Mouse (Mus musculus) adrenal gland, adult 8-10 months (tissue): ENCODE measurements around the gene Abhd10. TPM values are rescaled to one million over a fixed set of nuclear protein-coding genes. Genes with fewer than 3 reads are reported as not detected.

Source experiments
- DNase-seq: peaks from one replicate; pipeline ENCODE4 v3.0.0; 2022
- total RNA-seq, 4 experiments: library from RNA; stranded (reverse); gene quantifications; 2 replicates each; pipeline ENCODE4 v1.2.4; 2022

The Abhd10 gene
- total RNA-seq, 4 experiments from 2014 or later: 25.4 to 38.1 (median 27.0) TPM

DNA sequence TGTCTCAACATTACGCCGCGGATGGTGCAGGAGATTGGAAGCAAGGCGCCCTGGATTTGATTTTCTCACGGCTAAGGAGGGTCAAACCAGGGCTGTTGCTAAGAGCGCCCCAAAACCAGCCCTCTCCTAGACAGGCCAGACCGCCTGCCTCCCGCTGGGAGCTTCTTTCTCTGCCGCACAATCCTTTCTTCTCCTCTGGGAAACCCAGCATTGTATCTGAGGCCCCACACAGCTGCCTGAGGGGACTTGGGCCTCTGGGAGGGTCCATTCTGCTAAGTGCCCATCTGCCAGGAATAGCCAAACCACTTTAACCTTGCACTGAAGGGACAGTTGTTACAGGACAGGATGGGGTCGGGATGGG lies 18.0 kb downstream of the Abhd10 start:
- DNase-seq: no peak

DNA sequence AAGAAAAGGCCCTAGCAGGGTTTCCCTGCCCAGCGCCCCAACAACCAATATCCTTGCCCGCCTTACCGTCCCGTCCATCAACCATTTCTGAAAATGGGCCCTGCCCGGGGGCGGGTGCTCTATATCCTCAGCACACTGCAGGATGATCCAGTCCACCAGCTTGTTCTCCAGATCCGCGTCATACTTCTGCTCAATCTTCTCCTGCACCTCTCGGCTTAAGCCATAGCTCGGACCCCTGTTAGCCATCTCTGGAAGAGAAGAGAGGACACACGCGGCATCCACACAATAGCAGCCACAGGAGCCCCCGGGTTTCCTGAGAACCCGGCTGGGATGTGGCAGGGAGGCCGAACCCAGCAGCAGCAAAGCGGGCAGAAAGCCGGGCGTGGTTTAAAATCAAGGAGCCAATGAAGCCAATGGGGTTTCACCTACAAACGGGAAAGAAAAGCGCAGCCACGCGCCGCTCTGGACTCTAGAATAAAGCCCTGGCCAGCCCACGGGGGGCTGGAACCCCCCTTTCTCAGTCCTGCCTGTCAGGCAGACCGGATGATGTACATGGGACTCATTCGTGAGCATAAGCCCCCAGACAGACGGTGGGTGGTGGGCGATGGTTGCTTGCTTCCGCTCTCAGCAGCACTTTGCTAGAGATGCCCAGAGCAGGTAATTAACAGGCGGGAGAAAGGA lies 18.6 kb downstream of the Abhd10 start, which contains the start of gene Tagln3:
Gene Tagln3 (minus strand): TSS at position 548 of the 681 bp plus-strand sequence.
- no peak for DNase-seq

DNA sequence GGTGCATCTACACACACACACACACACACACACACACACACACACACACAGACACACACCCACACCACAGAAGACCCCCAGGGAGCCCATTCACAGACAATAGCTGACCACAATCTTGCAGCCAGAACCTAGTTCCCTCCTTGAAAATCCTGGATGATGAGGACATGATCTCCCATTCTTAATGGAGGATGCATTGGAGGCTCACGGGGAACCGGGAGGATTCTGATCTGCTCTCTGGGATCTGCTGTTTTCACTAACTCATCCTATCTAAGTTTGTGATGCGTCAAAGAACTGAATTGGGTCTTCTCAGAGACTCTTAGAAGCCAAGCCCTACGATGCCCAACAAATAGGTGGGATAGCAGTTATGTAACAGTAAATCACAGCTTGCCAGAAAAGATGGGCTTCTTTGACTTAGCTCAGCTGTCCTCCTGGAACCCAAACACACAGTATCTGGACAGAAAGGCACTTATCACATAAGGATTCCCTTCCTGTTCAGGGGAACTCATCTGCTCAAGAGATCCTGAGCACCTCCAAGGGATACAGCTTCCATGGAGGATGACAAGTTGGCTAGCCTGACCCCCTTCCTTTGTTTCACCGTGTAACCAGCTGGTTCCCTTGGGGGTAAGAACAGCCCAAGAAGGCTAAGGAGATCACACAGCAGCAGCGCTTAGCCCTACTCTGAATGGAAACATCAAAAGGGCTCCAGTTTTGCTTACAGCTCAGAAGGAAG lies 19.4 kb downstream of the Abhd10 start:
- no peak for DNase-seq

DNA sequence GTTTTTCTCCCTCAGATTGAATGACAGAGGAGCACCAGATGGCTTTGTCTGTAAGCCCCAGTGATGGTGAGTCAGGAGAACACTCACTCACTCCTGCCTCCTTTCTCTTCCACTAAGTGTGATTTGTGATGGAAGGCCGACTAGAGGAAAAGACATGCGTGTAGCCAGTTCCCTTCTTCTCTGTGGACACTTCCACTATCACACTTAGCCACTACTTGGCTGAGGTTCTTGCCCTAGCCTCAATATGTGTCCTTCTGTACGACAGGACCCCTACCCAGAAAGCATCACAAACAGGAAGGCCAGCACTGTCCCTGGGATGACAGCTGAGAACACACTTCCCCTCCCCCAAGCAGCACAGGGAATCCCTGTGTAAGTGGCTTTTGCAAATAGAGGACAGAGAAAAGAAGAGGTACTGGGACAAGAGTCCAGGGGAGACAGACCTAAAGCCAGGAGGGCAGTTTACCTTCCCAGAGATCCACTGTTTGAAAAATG lies 20.2 kb downstream of the Abhd10 start:
- no peak for DNase-seq

DNA sequence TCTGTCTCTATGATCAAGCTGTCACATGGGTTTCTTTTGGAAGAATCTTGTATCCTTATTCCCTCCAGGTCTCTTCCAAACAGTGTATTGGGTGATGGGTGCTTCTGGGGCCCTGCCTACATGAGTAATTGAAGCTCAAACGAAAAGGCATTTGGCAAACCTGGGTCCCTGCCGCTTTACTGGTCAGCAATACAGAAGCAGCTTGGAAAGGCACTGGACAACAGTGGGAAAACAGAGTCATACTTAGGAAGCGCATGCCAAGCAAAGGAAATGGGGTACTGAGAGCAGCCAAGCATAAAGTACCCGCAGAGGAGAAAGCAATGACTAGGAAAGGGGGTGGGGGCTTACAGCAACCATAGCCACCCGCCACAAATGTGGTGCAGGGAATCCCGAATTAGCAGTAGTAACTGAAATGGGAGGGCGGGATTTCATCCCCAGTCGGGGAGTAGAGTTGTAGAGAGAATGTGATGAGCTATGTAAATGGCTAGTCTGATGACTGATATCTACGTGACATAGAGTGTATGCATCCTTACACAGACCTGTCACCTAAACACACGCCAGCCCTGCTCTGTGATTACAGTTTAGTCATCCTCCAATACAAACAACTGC lies 22.6 kb downstream of the Abhd10 start:
- no peak for DNase-seq

DNA sequence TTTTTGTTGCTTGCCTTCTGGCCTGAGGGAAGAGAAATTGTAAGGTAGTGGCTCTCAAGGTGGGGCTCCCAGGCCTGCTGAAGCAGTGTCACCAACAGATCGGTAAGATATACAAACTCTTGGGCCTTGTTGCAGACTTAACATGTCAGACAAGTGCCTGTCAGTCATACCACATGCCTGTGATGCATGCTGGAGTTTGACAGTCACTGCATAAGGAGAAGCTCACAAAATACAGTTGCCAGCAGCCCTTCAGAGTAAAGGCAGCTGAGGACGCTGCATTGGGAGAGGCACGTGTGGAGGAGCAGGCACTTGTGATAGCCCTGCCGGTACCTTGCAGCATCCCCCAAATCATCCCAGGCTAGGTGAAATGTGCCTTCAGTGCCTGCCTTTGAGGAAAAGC lies 24.5 kb downstream of the Abhd10 start:
- no peak for DNase-seq

DNA sequence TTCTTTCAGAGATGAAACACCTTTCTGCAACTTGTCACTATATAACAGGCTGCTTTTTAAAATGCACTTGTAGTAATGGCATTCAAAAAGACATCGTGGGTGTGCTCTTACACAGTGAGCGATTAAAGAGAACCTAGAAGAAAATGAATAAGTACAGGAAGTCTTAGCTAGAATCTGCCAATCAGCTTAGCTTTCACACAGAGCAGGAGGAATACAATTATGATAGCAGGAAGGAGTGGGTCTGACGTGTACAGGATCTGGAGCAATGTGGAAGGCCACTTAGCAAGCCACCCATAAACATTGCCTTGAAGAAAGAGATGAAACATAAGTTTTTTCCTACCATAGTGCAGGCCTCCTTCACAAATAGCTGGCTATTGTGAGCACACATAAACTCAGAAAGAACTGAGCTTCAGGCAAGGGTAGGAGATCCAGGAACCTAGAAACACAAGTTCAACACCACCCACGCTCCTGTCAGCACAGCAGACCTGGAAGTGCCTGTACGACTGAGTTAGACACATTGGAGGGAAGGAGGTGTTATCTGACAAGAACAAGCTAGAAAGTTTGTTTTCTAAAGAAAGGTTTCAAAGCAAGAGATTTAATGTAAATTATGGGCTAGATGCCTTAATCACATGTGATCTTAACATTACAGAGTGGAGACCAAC lies 28.1 kb downstream of the Abhd10 start:
- DNase-seq: no peak

DNA sequence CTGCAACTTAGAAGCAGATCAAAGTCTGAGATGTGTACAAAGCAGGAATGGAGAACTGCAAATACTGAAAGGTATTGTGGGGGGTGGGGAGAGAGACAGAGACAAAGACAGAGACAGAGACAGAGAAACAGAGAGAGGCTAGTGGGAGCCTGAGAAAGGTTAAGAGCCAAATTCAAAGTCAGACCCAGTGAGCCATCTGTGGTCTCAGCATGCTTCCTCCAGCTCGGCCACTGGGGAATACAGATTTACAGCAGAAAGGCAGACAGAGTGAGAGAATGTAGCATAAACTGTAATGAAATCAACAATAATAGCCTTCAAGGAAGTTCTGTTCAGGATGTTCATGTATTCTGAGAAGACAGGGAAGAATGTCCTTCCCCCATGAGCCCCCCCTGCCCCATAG lies 28.9 kb downstream of the Abhd10 start:
- DNase-seq: no peak

DNA sequence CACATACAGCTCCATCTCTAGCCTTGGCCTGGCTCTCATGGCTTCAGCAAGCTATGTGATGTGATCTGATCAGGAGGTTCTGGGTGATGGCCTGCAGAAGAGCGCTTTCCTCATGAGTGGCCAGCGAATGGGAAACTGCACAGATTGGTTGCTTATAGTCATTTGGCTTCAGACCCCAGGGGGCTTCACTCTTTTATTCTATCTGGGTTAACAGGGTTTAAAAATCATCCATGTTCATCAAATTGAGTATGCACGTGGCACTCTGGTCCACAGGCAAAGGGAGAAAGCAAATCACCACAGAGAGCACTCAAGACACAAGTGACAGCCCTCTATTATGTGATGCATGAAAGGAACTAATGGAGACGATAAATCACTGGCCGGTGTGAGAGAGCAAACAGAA lies 29.5 kb downstream of the Abhd10 start:
- DNase-seq: no peak

DNA sequence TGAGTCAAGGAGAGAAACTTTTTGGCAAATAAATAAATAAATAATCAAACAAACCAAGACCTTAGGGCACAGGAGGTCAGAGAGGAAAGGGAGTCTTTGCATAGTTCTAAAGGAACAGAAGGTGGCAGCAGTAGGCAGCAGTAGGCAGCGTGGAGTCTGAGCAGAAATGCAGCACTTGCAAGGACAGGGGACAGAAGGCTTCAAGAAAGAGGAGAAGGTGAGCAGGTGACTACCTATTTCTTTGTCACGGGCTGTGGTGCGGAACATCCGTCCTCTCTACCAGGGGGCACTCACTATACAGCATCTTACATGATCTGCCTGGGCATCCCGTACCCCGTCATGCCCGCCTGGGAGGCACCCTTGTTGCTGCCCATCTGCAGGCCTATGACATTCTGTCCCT lies 31.5 kb downstream of the Abhd10 start:
- DNase-seq: no peak

DNA sequence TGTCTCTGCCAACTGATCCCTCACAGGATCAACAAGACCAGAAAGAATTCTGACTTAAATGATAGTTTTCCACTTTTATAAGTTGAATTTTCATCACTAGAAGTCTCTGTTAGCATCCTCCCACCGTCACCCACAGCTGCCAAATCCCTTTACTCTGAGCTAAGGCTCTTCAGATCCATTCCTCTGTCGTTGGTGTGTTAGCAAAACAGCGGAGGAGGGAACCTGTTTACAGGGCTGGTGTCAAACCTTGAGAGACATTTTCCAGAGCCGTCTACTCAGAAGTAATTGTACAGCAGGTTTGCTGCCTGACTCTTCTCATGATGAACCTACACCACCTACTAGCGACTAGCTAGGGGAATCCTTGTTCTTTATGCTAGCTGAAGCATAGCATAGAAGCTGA lies 43.5 kb downstream of the Abhd10 start:
- DNase-seq: no peak

DNA sequence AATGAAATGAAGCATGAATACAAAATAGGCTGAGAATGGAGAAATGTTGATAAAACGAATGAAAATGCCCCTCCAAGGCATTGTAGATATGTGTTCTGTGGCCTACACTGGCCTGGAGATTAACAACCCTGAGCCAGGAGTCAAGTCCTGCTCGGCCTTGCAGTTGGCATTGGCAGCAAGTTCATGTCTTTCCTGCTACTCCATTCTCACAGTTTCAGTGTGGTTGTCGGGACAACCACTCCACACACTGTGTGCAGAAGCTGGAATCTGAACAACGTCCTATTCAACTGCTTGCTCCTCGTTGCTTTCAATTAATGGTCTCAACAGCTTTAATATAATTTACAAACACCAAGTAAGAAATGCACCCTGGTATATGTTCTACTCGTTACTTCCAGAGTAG lies 44.8 kb downstream of the Abhd10 start:
- peak; percentile 10 for DNase-seq

DNA sequence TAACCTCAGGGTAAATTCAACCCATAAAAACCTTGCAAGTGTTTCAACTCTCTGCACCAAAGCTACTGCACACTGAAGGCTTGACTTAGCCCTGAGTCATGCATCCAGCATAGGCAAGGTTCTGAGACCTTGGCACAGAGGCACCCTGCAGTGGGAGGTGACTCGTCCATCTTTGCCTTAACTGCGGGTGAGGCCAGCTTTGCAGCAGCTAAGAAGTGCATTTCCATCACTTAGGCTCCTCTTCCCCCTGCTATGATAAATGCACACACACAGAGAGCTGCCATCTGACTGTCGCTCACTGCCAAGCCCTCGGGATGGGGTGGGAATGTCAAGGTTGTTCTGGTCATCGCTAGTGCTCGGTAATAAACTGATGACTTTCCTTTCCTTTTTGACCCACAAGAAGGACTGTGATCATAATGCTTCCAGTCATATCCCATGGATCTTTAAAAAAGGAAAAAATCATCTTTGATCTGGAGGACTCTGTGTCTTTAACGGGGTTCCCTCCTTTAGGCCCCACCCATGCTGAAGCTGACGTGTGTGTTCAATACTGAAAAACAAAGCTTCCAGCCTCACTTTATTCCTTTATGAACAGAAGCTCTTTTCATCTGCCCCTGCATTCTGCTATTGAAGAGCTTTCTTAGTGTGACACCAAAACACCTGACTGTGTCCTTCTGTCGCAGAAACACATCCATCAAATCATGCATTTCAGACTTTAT lies 47.2 kb downstream of the Abhd10 start:
- peak; percentile 50 for DNase-seq

DNA sequence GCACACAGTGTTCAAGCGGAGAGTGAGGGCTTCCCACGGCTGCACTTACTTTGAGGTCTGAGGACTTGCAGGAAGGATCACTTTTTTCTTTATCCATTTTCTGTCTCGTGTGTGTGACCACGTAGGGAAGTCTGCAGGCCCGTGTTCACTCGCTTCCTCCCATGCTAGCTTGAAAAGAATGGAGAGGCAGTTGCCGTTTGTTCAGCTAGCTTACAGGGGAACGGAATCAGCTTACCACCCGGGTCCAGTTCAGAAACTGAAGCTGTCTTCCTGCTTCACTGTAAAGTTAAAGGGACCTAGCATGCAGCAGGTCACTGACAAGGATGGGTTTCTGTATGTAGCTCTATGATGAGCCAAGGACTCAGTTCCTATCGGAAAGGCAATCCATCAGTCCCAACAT lies 49.2 kb downstream of the Abhd10 start, which contains the start of gene Tmprss7:
Gene Tmprss7 (minus strand): TSS at position 101 of the 400 bp plus-strand sequence.
- no peak for DNase-seq

DNA sequence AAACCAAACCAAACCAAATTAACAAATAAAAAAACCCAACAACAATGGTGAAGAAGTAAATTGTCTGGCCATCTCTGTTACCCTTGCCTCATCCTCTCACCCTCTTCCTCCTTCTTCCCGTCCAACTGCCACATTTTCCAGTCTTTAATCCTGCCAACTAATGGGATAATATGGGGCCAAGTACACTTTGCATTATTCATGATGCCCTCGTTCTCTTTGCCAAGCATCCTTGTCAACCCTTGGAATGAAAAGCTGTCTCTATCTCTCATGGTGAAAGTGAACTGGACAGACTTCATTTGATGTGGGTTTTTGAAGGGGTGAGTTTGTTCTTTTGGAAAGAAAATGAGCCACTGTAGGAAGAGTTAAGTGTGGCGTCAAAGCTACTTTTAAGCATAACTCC lies 49.9 kb downstream of the Abhd10 start:
- no peak for DNase-seq

DNA sequence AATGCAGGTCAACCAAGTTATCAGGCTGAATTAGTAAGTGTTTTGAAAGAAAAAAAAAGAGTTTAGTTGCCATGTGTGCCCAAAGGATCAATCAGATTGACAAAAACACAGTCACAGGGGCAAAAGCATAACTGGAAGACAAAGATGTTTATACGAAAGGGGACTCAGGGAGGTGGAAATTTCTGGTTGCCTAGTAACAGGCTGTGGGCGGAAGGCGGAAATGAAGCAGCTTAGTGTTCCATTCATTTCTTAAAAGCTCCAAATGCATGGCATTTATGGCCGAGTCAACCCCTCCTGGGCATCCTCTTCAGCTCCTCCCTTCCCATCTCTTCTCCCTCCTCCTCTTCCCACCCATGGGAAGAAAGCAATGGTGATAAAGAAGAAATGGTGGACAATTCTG lies 52.6 kb downstream of the Abhd10 start:
- no peak for DNase-seq

DNA sequence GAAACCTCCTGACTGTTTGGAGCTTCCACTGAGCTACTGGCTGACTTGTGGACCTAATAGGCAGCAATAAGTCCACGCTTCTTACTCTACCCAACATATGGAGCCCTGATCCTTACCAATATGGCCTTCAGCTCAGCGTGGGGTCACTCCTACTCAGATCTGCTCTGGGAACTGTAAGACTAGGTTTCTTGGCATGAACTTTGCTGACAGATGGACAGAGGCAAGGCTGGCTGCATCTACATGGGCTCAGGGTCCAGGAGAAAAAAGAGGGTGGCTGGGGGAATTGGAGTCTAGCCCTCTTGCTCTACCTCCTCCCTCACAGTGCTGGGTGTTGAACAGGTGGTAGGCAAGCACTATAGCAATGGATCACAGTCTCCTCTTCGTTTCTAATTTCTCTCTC lies 55.9 kb downstream of the Abhd10 start:
- DNase-seq: no peak

DNA sequence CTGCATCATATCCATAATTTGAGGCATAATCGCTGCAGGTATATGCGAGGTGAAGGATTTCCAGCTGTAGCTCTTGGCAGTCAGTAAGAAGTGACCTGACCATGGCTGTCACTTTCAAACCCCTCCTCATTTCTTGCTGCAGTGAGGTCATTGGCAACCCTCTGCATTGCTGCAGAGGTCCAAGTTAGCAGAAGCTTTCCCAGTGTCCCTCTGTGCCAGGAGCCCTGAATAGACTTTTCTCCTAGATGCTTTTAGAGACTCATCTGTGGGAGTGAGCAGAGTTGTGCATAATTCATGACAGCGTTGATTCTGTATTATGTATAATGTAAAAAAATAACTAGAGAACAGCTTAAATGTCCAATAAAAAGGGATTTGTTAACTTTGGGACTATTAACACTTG lies 57.5 kb downstream of the Abhd10 start:
- no peak for DNase-seq

DNA sequence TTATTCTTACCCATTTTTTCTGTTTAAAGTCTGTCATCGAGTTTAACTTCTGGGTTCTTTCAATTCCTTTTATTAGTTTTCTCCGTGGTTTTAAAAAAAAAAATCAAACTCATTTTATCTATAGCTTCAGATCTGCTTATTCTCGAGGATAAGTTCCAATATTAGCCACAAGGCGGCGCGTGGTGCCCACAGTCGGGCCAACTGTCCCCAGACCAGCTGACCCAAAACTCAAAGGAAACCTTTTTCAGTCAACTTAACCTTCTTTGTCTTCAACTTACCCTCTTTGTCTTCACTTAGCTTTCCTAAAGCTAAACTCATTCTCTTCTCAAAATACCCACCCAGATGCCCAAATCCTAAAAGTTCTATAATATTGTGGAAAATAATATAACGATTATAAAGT lies 57.9 kb downstream of the Abhd10 start:
- peak; percentile 35 for DNase-seq
